Mouse (Mus musculus) intestine, postnatal 0 days (tissue): ENCODE measurements around the gene Gm7980. TPM values are rescaled to one million over a fixed set of nuclear protein-coding genes. Genes with fewer than 3 reads are reported as not detected.
"Not testable (repeated sequence)": the region's sequence is repeated elsewhere in the genome, so short reads cannot be mapped to it uniquely, and the experiment has no call there.

Source experiments
- ATAC-seq: fragments of 200-750 bp; cut with Nextera tagmentation; 2 replicates; pipeline ENCODE4 v1.8.0; 2017; ENCODE audit warnings: mild to moderate bottlenecking, moderate TSS enrichment, moderate library complexity
- H3K27ac ChIP-seq: fragments of 300-500 bp; sonication (generic); 2 replicates; pipeline ENCODE4 v1.5.1; 2014; ENCODE audit warnings: mild to moderate bottlenecking, low read depth, low read length, moderate library complexity
- H3K27me3 ChIP-seq: fragments of 300-500 bp; sonication (generic); replicated peaks from 2 replicates; pipeline ENCODE4 v1.6.1; 2014; ENCODE audit warnings: low read length, mixed read lengths; ENCODE audit not compliant: control insufficient read depth, insufficient read depth
- H3K36me3 ChIP-seq: fragments of 300-500 bp; sonication (generic); 2 replicates; pipeline ENCODE4 v1.6.1; 2014; ENCODE audit warnings: mild to moderate bottlenecking, moderate library complexity; ENCODE audit not compliant: control insufficient read depth, insufficient read depth
- H3K4me1 ChIP-seq: fragments of 300-500 bp; sonication (generic); replicated peaks from 2 replicates; pipeline ENCODE4 v1.6.1; 2014; ENCODE audit warnings: antibody characterized with exemption, low read length, mixed read lengths; ENCODE audit not compliant: control insufficient read depth, insufficient read depth
- H3K4me2 ChIP-seq: fragments of 300-500 bp; sonication (generic); replicated peaks from 2 replicates; pipeline ENCODE4 v1.6.1; 2014; ENCODE audit warnings: low read depth, mild to moderate bottlenecking, moderate library complexity
- H3K4me3 ChIP-seq: fragments of 300-500 bp; sonication (generic); 2 replicates; pipeline ENCODE4 v1.5.1; 2014; ENCODE audit warnings: low read depth, low read length
- H3K9ac ChIP-seq: fragments of 300-500 bp; sonication (generic); 2 replicates; pipeline ENCODE4 v1.6.1; 2014; ENCODE audit warnings: mild to moderate bottlenecking, low read depth, low read length
- H3K9me3 ChIP-seq: fragments of 300-500 bp; sonication (generic); 2 replicates; pipeline ENCODE4 v1.6.1; 2016; ENCODE audit warnings: mixed run types; ENCODE audit not compliant: control insufficient read depth
- WGBS: fragments of 180-500 bp; shearing (Covaris S2); extraction: QIAGEN DNeasy Blood & Tissue Kit; methylation state at CpG from one replicate; pipeline ENCODE4 v1.1.7; 2014; 5-methylcytosine and 5-hydroxymethylcytosine counted together
- polyA plus RNA-seq: library from polyadenylated mRNA; unstranded; fragments of >200 nt; fragmentation: Nextera tagmentation; extraction: Ambion mirVana; gene quantifications from 2 replicates; pipeline ENCODE4 v1.2.1, GENCODE M21; 2015

Gm7980 gene
- polyA plus RNA-seq, result not detected in 2 replicates

GRCm38 (mm10) chr14:41907190-41907589, at the start of gene Gm7980:
Gm7980 (minus strand) TSS chr14:41907290.
- not testable (repeated sequence) for H3K4me3 ChIP-seq, H3K27me3 ChIP-seq, H3K4me1 ChIP-seq, H3K9me3 ChIP-seq, ATAC-seq, H3K4me2 ChIP-seq, H3K9ac ChIP-seq, H3K27ac ChIP-seq, H3K36me3 ChIP-seq
- no CpG with 5 or more reads among the region's 2 CpGs for whole genome bisulfite sequencing

GRCm38 (mm10) chr14:41943695-41944094, 36.6 kb upstream of the Gm7980 start, which contains the start of gene 1700024B05Rik:
1700024B05Rik (plus strand) TSS chr14:41943995.
- not testable (repeated sequence) for H3K4me1 ChIP-seq

GRCm38 (mm10) chr14:41924649-41925048, 17.6 kb upstream of the Gm7980 start, which contains the start of gene 1700049E17Rik1:
1700049E17Rik1 (plus strand) TSS chr14:41924949.
- no CpG with 5 or more reads among the region's 1 CpGs for WGBS
- H3K4me1 ChIP-seq, H3K4me2 ChIP-seq, H3K27me3 ChIP-seq, ATAC-seq, H3K27ac ChIP-seq, H3K4me3 ChIP-seq, H3K9me3 ChIP-seq, H3K9ac ChIP-seq, H3K36me3 ChIP-seq: not testable (repeated sequence)

More at GRCm38 (mm10) chr14:41943695-41944094, 36.6 kb upstream of the Gm7980 start, which contains the start of gene 1700024B05Rik:
- not testable (repeated sequence) for H3K4me2 ChIP-seq, H3K9ac ChIP-seq, H3K27me3 ChIP-seq, H3K36me3 ChIP-seq, ATAC-seq, H3K4me3 ChIP-seq, H3K27ac ChIP-seq, H3K9me3 ChIP-seq
- 84% methylated on average over 1 of the region's 2 CpGs for WGBS

Other genes with a start within 250 kb of the Gm7980 start
- not detected in 2 replicates for gene Gm8068, start 205.4 kb downstream of the Gm7980 start, polyA plus RNA-seq
- not detected in 2 replicates for gene Gm7929, start 156.7 kb downstream of the Gm7980 start, polyA plus RNA-seq
- gene Gm47189, start 134.8 kb downstream of the Gm7980 start, polyA plus RNA-seq, result not detected in 2 replicates
- gene 1700049E17Rik1, start 17.7 kb upstream of the Gm7980 start, polyA plus RNA-seq, result not detected in 2 replicates
- gene 1700024B05Rik, start 36.7 kb upstream of the Gm7980 start, polyA plus RNA-seq, result not detected in 2 replicates
- gene Gm6401, start 60.6 kb upstream of the Gm7980 start, polyA plus RNA-seq, result not detected in 2 replicates
- gene Gm3543, start 76.0 kb upstream of the Gm7980 start, polyA plus RNA-seq, result not detected in 2 replicates
- gene Gm7951, start 210.1 kb upstream of the Gm7980 start, polyA plus RNA-seq, result not detected in 2 replicates